Mouse (Mus musculus): ENCODE measurements around the gene Hook2. TPM values are rescaled to one million over a fixed set of nuclear protein-coding genes. Genes with fewer than 3 reads are reported as not detected.

Hook2 gene
- polyA plus RNA-seq, 1 experiment from 2014 or later = 28.8 TPM

GRCm38 (mm10) chr8:84974543-84975142 is 15.8 kb upstream of the Hook2 start:
- Histone ChIP-seq H3K4me3 (no peak overlapping the region), H3K9ac (no peak overlapping the region), H3K36me3 (peaks cover 44% of the 10 kb centered on the region), H3K9me3 (no peaks in the 10 kb centered on the region), H3K27ac (0 out of 2 replicates have a peak overlapping the region, but pooled peaks have one; percentile 1), H3K4me2 (no peak overlapping the region), H3K4me1 (peaks cover 60% of the 10 kb centered on the region), H3K27me3 (peaks cover 15% of the 10 kb centered on the region)
- WGBS = 68% methylated on average over 8 of the region's 8 CpGs
- ATAC-seq (ENCODE audit: insufficient number of reproducible peaks, low FRiP score, low TSS enrichment, low read depth) = no peak

GRCm38 (mm10) chr8:84975434-84975833 is 15.0 kb upstream of the Hook2 start:
- WGBS = 27% methylated on average over 7 of the region's 7 CpGs
- H3K9ac ChIP-seq = no peak overlapping the region
- peaks cover 44% of the 10 kb centered on the region for H3K36me3 ChIP-seq
- ATAC-seq (ENCODE audit: insufficient number of reproducible peaks, low FRiP score, low TSS enrichment, low read depth) = no peak
- peaks cover 62% of the 10 kb centered on the region for H3K4me1 ChIP-seq
- no peaks in the 10 kb centered on the region for H3K9me3 ChIP-seq
- H3K4me2 ChIP-seq = no peak overlapping the region
- peaks cover 15% of the 10 kb centered on the region for H3K27me3 ChIP-seq
- H3K4me3 ChIP-seq = peak overlapping the region; percentile 55; the same call in 1 of the 2 replicates
- peak overlapping the region; percentile 80 for H3K27ac ChIP-seq

GRCm38 (mm10) chr8:84976031-84976762 is 14.2 kb upstream of the Hook2 start:
- Histone ChIP-seq H3K4me1 (peaks cover 58% of the 10 kb centered on the region), H3K27ac (peak overlapping the region; percentile 80), H3K36me3 (peaks cover 38% of the 10 kb centered on the region), H3K4me2 (peak overlapping the region; percentile 96), H3K4me3 (peak overlapping the region; percentile 55), H3K9ac (peak overlapping the region; percentile 54), H3K9me3 (no peaks in the 10 kb centered on the region), H3K27me3 (peaks cover 15% of the 10 kb centered on the region)
- WGBS = under 1% methylated on average over 61 of the region's 61 CpGs
- ATAC-seq (ENCODE audit: insufficient number of reproducible peaks, low FRiP score, low TSS enrichment, low read depth) = peak; percentile 79

GRCm38 (mm10) chr8:84976763-84977434 is 13.5 kb upstream of the Hook2 start:
- Histone ChIP-seq H3K27ac (peak overlapping the region; percentile 80), H3K27me3 (peaks cover 15% of the 10 kb centered on the region), H3K36me3 (peaks cover 31% of the 10 kb centered on the region), H3K4me3 (peak overlapping the region; percentile 55), H3K4me1 (peaks cover 59% of the 10 kb centered on the region), H3K9ac (peak overlapping the region; percentile 54), H3K9me3 (no peaks in the 10 kb centered on the region), H3K4me2 (peak overlapping the region; percentile 96)
- no peak for ATAC-seq (ENCODE audit: insufficient number of reproducible peaks, low FRiP score, low TSS enrichment, low read depth)
- 2% methylated on average over 25 of the region's 25 CpGs for WGBS

- Histone ChIP-seq H3K27me3 (peaks cover 15% of the 10 kb centered on the region), H3K4me1 (peaks cover 65% of the 10 kb centered on the region), H3K4me2 (peak overlapping the region; percentile 96), H3K4me3 (peak overlapping the region; percentile 55), H3K36me3 (peaks cover 24% of the 10 kb centered on the region), H3K27ac (peak overlapping the region; percentile 80), H3K9me3 (no peaks in the 10 kb centered on the region), H3K9ac (peak overlapping the region; percentile 54)
- WGBS = under 1% methylated on average over 70 of the region's 70 CpGs
- ATAC-seq (ENCODE audit: insufficient number of reproducible peaks, low FRiP score, low TSS enrichment, low read depth) = no peak
These were observed 12.8 kb upstream of the Hook2 start for GRCm38 (mm10) chr8:84977435-84978247.

GRCm38 (mm10) chr8:84978248-84978940 is 12.0 kb upstream of the Hook2 start, which contains the start of gene Junb:
Gene Junb (minus strand): TSS chr8:84978718.
- peak within 1 kb of the TSS; percentile 80 for H3K27ac ChIP-seq
- peak within 1 kb of the TSS; percentile 55 for H3K4me3 ChIP-seq
- H3K4me2 ChIP-seq = peak within 1 kb of the TSS; percentile 96
- WGBS = under 1% methylated on average over 63 of the region's 63 CpGs
- H3K4me1 ChIP-seq = peaks cover 65% of the 10 kb centered on the region
- no peaks in the 10 kb centered on the region for H3K9me3 ChIP-seq
- H3K27me3 ChIP-seq = peaks cover 15% of the 10 kb centered on the region
- peak; percentile 60 for ATAC-seq (ENCODE audit: insufficient number of reproducible peaks, low FRiP score, low TSS enrichment, low read depth)
- peak within 1 kb of the TSS; percentile 54 for H3K9ac ChIP-seq
- H3K36me3 ChIP-seq = peaks cover 17% of the 10 kb centered on the region

- H3K4me1 ChIP-seq = peaks cover 73% of the 10 kb centered on the region
- ATAC-seq (ENCODE audit: insufficient number of reproducible peaks, low FRiP score, low TSS enrichment, low read depth) = peak; percentile 31
- H3K27ac ChIP-seq = peak overlapping the region; percentile 80
- peak overlapping the region; percentile 55 for H3K4me3 ChIP-seq
- peak overlapping the region; percentile 96 for H3K4me2 ChIP-seq
- H3K9ac ChIP-seq = peak overlapping the region; percentile 21; the same call in 1 of the 2 replicates
- H3K27me3 ChIP-seq = peaks cover 15% of the 10 kb centered on the region
- no peaks in the 10 kb centered on the region for H3K9me3 ChIP-seq
- 4% methylated on average over 41 of the region's 42 CpGs for WGBS
- H3K36me3 ChIP-seq = peaks cover 4% of the 10 kb centered on the region; the same call in 1 of the 2 replicates
These were observed 10.6 kb upstream of the Hook2 start for GRCm38 (mm10) chr8:84979599-84980421.

- WGBS = 26% methylated on average over 11 of the region's 11 CpGs
- H3K9me3 ChIP-seq = no peaks in the 10 kb centered on the region
- no peak overlapping the region for H3K9ac ChIP-seq
- peak overlapping the region; percentile 65 for H3K27ac ChIP-seq
- H3K36me3 ChIP-seq = no peaks in the 10 kb centered on the region
- ATAC-seq (ENCODE audit: insufficient number of reproducible peaks, low FRiP score, low TSS enrichment, low read depth) = no peak
- peak overlapping the region; percentile 96 for H3K4me2 ChIP-seq
- 0 out of 2 replicates have a peak overlapping the region, but pooled peaks have one; percentile 55 for H3K4me3 ChIP-seq
- H3K4me1 ChIP-seq = peaks cover 76% of the 10 kb centered on the region
- peaks cover 15% of the 10 kb centered on the region for H3K27me3 ChIP-seq
These were observed 9.6 kb upstream of the Hook2 start for GRCm38 (mm10) chr8:84980622-84981358.

GRCm38 (mm10) chr8:84981644-84982498 is 8.5 kb upstream of the Hook2 start:
- Histone ChIP-seq H3K4me1 (peaks cover 73% of the 10 kb centered on the region), H3K27ac (peak overlapping the region; percentile 44; the same call in 1 of the 2 replicates)

More at GRCm38 (mm10) chr8:84981644-84982498, 8.5 kb upstream of the Hook2 start:
- no peaks in the 10 kb centered on the region for H3K9me3 ChIP-seq
- WGBS = 62% methylated on average over 15 of the region's 15 CpGs
- no peak overlapping the region for H3K4me3 ChIP-seq
- no peak for ATAC-seq (ENCODE audit: insufficient number of reproducible peaks, low FRiP score, low TSS enrichment, low read depth)
- H3K27me3 ChIP-seq = peaks cover 18% of the 10 kb centered on the region
- H3K9ac ChIP-seq = no peak overlapping the region
- H3K4me2 ChIP-seq = no peak overlapping the region
- H3K36me3 ChIP-seq = no peaks in the 10 kb centered on the region
